Mouse (Mus musculus) kidney, postnatal 10 days (tissue): Measurements from ENCODE around the gene Pigt.

ENCODE experiments used
- DNase-seq: peaks from one replicate; pipeline ENCODE4 v3.0.0; 2021; ENCODE audit warnings: mixed read lengths

Gene Pigt

GRCm38 (mm10) chr2:164496847-164497690 lies at the start of gene Pigt:
Gene Pigt, plus strand, starts transcription at chr2:164497520.
- DNase-seq: peak; percentile 92

- DNase-seq: no peak
Measured at GRCm38 (mm10) chr2:164448140-164448539, 49.2 kb upstream of the Pigt start.

- DNase-seq: no peak
Measured at GRCm38 (mm10) chr2:164448921-164449320, 48.4 kb upstream of the Pigt start.

- DNase-seq: no peak
Measured at GRCm38 (mm10) chr2:164449341-164450042, 47.8 kb upstream of the Pigt start.

GRCm38 (mm10) chr2:164452000-164452676 lies 45.2 kb upstream of the Pigt start:
- DNase-seq: no peak

GRCm38 (mm10) chr2:164453047-164453757 lies 44.1 kb upstream of the Pigt start:
- DNase-seq: no peak

- DNase-seq: no peak
Measured at GRCm38 (mm10) chr2:164453887-164454500, 43.3 kb upstream of the Pigt start.

- DNase-seq: peak; percentile 82
Measured at GRCm38 (mm10) chr2:164454846-164455245, 42.5 kb upstream of the Pigt start.

GRCm38 (mm10) chr2:164455421-164456190 lies 41.7 kb upstream of the Pigt start:
- DNase-seq: peak; percentile 35

GRCm38 (mm10) chr2:164456413-164456812 lies 40.9 kb upstream of the Pigt start:
- no peak for DNase-seq

- peak; percentile 40 for DNase-seq
Measured at GRCm38 (mm10) chr2:164456864-164457300, 40.4 kb upstream of the Pigt start, which contains the start of gene Sys1. Gene Sys1, plus strand, starts transcription at chr2:164456964.

GRCm38 (mm10) chr2:164457942-164458341 lies 39.4 kb upstream of the Pigt start:
- peak; percentile 70 for DNase-seq

- DNase-seq: no peak
Measured at GRCm38 (mm10) chr2:164458535-164458934, 38.8 kb upstream of the Pigt start.

- DNase-seq: peak; percentile 96
Measured at GRCm38 (mm10) chr2:164460745-164461551, 36.4 kb upstream of the Pigt start, which contains the start of gene Gm20458. Gene Gm20458, plus strand, starts transcription at chr2:164460967.

GRCm38 (mm10) chr2:164465161-164465560 lies 32.2 kb upstream of the Pigt start:
- DNase-seq: no peak

- DNase-seq: no peak
Measured at GRCm38 (mm10) chr2:164466787-164467186, 30.5 kb upstream of the Pigt start.

GRCm38 (mm10) chr2:164470254-164470653 lies 27.1 kb upstream of the Pigt start:
- DNase-seq: peak; percentile 81

GRCm38 (mm10) chr2:164473624-164474023 lies 23.7 kb upstream of the Pigt start, which contains the start of gene Trp53tg5:
Gene Trp53tg5, minus strand, starts transcription at chr2:164473724.
- no peak for DNase-seq

- DNase-seq: peak; percentile 84
Measured at GRCm38 (mm10) chr2:164485681-164486257, 11.6 kb upstream of the Pigt start, which contains the start of gene Dbndd2. Gene Dbndd2, plus strand, starts transcription at chr2:164486106.
